Mouse (Mus musculus) ovary, adult 18-20 months (tissue): ENCODE data around the gene A430033K04Rik.

Experiments used
- DNase-seq: peaks from one replicate; pipeline ENCODE4 v3.0.0; 2022; ENCODE audit warnings: low spot score, mixed read lengths

A430033K04Rik gene

DNA sequence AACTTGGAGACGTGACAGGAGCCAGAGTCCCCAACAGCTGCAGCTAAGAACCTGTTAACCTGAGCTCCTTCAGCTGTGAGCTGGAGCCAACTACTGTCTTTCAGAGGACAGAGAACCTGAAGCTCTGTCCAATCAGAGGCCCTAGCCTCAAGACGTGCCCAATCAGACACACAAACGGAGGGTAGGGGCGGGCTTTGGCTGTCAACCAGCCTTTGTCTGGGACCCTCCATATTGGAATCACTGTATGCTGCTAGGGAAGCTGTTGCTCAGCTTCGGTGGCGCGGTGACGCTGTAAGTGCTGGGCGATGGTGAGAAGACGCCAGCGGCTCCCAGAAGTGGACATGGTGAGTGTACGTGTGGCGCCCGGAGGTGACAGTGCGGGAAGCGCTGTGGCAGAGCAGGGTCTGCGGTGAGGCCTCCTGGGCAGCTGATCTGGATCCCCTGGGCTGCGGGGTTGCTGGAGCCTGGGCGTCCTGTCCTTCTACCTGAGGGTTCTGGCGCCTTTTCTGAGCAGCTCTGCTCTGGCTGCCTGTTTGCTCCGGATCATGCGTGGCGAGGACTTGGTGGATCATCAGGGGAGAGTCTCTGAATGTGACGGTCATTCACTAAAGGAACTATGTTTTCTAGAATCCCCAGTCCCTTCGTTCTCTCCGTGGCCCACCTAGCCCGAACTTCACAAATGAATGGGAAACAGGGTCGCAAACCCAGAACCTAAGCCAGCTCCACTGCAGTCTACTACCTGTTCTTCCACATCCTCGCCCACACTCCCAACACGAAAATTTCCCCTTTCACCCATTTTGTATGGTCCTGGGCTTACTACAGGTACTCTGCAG lies at the start of gene A430033K04Rik:
Gene A430033K04Rik, plus strand, starts transcription at position 215 of the 833 bp plus-strand sequence.
- peak; percentile 90 for DNase-seq

- no peak for DNase-seq
These were observed 35.3 kb upstream of the A430033K04Rik start for GRCm38 (mm10) chr5:138587396-138587795.

GRCm38 (mm10) chr5:138618353-138618752 lies 4.3 kb upstream of the A430033K04Rik start:
- no peak for DNase-seq

DNA sequence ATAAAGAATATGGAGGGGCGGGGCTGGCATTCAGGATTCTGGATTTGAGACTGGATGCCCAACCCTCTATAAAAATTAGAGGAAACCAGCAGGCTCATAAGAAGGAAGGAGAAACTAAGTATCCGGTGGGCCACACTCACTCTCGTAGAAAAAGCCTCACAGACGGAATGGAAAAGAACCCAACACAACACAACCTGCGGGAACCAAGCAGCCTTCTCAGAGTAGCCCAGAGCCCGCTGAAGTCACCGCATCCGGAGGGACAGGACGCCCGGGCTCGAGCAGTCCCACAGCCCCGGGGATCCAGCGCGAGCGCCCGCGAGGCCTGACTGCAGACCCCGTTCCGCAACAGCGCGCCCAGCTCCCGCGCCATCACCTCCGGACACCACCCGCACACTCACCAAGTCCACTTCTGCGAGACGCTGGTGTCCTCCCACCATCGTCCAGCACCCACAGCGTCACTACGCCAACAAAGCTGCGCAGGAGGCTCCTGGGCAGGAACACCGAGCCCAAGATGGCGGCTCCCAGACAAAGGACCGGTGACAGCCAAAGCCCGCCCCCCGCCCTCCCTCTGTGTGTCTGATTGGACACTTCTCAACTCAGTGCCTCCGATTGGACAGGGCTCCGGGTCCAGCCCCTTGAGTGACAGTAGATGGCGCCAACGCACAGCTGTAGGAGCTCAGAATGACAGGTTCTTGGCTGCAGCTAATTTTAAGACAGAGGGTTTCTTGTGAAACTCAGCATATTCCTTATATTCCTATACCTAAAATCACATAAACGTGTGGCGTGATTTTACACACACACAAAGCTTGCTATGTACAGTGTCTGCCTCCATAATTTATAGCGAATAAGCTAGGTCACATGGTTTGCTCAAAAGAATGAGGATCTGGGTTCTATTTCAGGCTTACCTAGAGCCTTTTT lies 3.2 kb upstream of the A430033K04Rik start, which contains the start of gene Zfp68:
Gene Zfp68, minus strand, starts transcription at position 551 of the 918 bp plus-strand sequence.
- peak; percentile 92 for DNase-seq

DNA sequence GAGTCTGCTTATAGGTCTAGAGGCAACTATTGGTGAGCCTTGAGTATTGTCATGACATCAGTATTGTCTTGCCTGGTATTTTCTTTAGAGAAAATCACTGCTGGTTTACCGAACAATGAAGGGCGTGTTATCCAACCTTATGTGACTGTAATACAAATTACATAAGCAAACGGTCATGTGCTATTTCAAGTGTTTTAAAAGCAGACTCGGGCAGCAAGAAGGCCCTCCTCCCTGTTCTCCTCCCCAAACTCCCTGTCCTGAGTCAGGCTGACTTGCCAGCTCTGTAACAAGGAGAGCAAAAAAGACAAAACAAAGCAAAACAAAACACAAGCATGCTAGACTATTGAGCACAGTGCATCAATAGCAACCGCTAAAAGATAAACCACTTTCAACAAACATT lies 1.8 kb upstream of the A430033K04Rik start:
- no peak for DNase-seq

GRCm38 (mm10) chr5:138623478-138623875 lies 818 bp downstream of the A430033K04Rik start:
- no peak for DNase-seq

DNA sequence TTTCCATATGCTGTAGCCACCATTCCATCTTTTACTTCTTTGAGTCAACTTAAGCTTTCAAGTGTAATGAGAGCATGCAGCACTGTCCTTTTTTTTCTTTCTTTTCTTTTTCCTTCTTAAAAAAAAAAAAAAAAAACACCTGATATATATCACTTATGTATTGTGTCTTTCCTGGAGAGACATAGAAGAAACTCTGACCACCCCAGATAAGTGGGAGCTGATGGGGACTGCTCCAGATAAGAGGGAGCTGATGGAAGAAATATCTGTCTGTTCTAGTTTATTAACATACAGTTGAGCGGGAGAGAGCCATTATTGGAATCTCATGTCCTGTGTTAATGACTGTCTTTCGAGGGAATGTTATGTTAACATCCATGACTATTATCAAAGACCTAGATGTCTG lies 13.8 kb downstream of the A430033K04Rik start:
- DNase-seq: no peak

DNA sequence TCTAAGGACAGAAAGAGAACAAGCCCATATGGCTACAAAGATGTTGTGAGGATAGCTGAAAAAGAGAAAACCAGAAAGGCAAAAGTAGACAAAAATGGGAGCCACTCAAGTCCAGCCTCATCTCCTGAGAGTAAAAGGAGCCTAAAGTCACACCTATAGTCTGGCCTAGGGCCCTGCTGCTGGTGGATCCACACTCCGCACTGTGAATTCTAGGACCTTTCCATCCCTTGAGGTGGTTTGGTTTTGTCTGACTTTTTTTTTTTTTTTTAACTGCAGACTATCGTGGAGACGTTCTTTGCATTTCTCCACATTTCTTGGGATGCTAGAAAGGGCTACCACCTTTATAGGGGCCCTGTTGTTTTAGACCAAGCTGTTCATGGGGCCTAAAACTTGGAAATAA lies 18.4 kb downstream of the A430033K04Rik start:
- DNase-seq: no peak

GRCm38 (mm10) chr5:138641761-138642160 lies 19.1 kb downstream of the A430033K04Rik start:
- DNase-seq: no peak

DNA sequence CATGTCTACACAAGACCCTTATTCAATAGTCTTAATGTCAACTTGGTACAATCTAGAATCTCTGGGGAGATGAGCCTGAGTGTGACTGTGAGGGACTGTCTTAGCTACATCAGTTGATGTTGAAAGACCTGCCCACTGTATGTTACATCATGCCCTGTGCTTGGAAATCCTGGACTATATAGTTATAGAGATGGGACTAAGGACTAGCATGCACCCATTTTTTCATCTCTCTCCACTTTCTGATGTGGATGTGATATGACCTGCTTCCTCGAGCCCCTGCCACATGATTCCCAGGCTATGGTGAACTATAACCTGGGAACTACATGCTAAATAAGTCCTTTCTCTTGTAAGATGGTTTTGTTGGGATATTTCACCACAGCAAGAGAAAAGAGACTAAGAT lies 30.3 kb downstream of the A430033K04Rik start:
- no peak for DNase-seq

DNA sequence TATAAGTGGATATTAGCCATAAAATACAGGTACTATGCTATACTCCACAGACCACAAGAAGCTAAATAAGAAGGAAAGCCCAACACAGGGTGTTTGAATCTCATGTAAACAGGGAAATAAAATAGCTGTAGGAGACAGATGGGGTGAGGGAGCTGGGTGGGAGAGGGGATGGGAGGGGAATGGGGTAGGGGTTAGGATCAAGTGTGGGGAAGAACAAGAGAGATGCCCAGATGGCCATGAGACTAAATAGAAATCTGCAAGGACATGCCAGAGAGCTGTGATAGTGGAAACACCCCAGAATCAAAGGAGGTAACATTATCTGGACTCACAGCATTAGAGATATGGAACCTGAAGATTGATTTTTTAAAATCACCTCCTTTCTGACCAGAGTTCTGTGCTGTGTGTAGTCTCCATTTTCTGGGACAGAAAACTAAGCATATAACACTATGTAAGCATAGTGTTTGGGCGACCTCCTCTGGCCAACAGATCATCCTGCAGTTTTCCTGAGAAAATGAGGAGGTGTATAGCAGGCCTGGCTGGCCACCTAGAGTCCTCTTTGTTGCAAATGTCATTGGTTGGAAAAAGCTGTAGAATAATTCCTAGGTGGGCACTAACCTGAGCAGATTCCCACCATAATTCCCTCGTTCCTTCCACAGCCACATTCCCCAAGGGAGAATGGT lies 34.0 kb downstream of the A430033K04Rik start:
- DNase-seq: no peak

DNA sequence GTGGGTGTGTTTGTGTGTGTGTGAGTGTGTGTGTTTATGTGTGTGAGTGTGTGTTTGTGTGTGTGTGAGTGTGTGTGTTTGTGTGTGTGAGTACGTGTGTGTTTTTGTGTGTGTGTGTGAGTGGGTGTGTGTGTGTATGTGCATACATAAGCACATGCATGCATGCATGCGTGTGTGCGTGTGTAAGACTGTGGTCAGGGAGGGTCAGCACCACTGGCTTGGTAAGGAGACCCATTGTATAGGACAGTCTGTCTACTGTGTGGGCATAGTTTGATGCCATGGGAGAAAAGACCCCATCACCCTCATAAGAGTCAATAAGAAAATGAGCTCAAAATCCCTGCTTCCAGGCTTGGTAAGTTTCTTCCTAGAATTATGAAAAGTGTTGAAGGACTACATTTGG lies 34.7 kb downstream of the A430033K04Rik start:
- no peak for DNase-seq

DNA sequence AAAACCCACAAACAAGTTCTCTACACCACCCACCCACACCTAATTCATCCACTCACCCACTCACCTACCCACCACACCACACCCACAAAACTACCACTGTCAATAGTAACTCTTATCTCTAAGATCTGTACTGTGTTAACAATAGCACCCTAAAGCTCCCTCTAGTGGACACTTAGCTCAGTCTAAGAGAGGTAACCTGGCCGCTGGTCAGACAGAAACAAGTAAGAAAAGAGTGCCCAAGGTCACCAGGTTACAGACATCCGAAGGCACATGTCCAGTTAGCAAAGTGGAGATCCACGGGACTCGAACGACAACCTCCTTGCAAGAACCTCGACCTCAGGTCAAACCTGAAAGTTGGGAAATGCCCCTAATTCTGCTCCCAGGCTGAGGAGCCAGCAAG lies 35.2 kb downstream of the A430033K04Rik start:
- no peak for DNase-seq

DNA sequence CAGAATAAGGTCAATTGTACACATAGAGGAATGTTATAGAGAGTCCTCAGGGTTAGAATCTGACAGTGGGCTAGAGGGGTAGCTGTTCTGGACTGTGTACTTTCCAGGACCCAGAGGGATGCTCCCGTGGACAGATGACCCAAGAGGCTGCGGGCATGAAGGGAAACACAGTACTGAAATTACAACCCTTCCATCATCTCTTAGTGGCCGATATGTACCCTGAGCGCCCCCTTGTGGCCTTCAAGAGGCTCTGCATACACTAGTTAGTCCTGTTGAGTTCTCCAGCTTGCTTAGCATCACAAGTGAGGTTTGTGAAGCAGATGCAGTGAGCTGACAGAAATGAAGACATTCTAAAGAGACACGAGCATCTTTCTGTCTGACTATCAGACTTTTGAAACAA lies 36.3 kb downstream of the A430033K04Rik start:
- peak; percentile 2 for DNase-seq

DNA sequence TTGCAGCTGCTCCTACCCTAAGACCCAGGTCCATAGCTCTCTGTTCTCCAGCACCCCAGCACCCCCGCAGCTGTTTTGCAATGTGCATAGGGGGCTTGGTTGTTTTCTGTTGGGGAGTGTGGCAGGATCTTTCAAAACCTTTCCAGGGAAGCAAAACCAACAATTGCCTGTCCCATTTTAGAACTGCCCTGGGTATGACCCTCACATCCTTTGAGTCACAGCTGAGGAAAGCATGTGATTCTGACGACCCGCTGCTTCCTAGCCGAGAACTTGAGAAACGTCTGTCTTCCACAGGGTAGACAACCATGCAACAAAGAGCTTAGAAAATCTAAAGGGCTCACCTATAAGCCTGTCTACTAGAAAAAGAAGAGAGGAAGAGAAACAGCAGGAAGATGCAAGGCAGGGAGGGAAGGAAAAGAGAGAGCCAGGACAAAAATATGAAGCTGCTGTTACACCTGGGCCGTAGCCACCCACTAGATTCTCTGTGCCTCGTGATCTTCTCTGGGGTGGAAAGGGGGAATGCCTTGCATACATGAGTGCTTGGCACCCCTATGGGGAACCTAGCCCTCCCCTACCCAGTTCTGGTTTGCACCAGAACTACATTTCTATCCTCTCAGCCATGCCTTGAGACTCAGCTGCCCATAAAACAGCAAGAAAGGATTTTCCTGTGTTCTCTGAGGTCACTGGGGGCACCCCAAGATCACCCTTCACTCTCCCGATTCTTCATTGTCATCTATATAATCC lies 60.5 kb downstream of the A430033K04Rik start:
- DNase-seq: no peak

GRCm38 (mm10) chr5:138683821-138684220 lies 61.2 kb downstream of the A430033K04Rik start:
- DNase-seq: no peak

DNA sequence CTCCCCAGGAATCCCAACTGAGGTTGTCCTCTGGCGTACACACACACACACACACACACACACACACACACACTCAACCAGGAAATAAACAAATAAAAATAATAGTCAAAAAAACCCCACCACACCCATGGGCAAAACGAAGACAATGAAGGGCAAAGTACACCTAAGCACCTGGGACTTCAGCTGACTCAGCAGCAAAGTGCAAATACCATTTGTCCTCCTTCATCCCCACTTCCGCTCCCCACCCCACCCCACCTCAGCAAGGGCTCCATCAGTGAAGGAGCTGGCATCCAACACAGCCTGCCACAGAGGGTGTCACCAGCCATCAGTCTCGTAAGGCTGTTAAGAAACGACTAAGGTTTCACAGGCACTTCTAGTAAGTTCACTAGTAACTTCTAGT lies 64.8 kb downstream of the A430033K04Rik start:
- no peak for DNase-seq

DNA sequence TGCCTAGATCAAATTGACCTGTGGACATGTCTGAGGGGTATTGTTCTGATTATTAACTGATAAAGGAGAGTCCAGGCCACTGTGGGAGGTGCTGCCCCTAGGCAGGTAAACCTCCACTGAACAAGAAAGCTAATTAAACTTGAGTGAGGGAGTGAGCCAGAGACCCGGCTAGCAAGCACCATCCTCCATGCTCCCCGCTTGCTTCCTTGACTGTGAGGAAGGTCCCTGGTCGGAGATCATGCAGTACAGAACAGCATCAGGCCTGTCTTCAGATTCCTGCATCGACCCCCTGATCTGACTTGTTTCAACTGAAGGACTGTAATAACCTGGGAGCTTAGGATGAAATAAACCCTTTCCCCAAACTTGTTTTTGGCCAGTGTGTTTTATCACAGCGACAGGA lies 66.6 kb downstream of the A430033K04Rik start:
- DNase-seq: no peak

GRCm38 (mm10) chr5:138692936-138693570 lies 70.4 kb downstream of the A430033K04Rik start:
- no peak for DNase-seq

GRCm38 (mm10) chr5:138694036-138694435 lies 71.4 kb downstream of the A430033K04Rik start:
- no peak for DNase-seq
